Mouse (Mus musculus): ENCODE data around the gene Iqcf5.

The Iqcf5 gene

DNA sequence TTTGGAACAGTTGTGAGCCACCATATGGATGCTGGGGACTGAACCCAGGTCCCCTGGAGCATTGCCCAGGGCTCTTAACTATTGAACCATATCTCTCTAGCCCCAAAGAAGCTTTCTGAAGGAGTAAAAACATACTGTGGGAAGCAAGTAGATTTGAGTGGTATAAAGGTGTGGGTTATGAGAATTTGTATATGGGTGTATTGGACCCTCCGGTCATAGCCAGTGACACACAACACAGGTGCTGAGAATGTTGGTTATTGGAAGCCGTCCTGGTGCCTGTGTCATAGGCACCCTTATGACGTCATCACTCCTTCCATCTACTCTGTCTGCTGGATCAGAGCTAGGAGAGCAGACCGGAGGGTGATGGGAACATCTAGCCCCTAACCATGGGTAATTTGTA lies at the start of gene Iqcf5:
TSS of gene Iqcf5 (plus strand) at position 301 of the 400 bp plus-strand sequence.
- DNase-seq = no peak

GRCm38 (mm10) chr9:106464751-106465541 lies 49.4 kb upstream of the Iqcf5 start:
- peak; percentile 91 for DNase-seq

- peak; percentile 92 for DNase-seq
Measured at GRCm38 (mm10) chr9:106465571-106466200, 48.7 kb upstream of the Iqcf5 start, which contains the start of gene Gpr62. Gene Gpr62 (minus strand): TSS chr9:106465938.

- peak; percentile 60 for DNase-seq
Measured at GRCm38 (mm10) chr9:106466721-106467120, 47.7 kb upstream of the Iqcf5 start.

- peak; percentile 55 for DNase-seq
Measured at GRCm38 (mm10) chr9:106467746-106468145, 46.6 kb upstream of the Iqcf5 start.

GRCm38 (mm10) chr9:106469317-106469716 lies 45.1 kb upstream of the Iqcf5 start:
- DNase-seq = peak; percentile 48

- DNase-seq = no peak
Measured at GRCm38 (mm10) chr9:106469776-106470175, 44.6 kb upstream of the Iqcf5 start.

- DNase-seq = peak; percentile 41
Measured at GRCm38 (mm10) chr9:106470991-106471750, 43.2 kb upstream of the Iqcf5 start.

DNA sequence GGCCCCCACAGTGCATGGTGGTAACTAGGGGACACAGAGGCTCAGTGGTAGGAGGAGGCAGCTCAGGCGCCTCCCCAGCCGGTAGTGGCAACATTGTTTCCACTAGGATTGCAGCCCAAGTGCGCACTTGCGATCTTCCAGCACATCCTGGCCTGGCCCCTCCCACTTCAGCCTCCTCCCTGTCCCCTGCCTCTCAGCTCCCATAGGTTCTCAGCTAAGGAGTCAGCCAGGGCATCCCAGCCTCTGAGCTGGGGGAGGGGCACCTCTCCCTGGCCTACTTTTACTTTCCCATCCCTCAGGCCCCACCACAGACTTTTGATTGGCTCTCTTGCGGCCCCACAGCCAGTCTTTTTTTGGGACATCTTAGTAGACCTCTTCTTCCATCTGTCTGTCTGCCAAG lies 42.5 kb upstream of the Iqcf5 start:
- no peak for DNase-seq

- peak; percentile 66 for DNase-seq
Measured at GRCm38 (mm10) chr9:106472321-106472720, 42.1 kb upstream of the Iqcf5 start.

DNA sequence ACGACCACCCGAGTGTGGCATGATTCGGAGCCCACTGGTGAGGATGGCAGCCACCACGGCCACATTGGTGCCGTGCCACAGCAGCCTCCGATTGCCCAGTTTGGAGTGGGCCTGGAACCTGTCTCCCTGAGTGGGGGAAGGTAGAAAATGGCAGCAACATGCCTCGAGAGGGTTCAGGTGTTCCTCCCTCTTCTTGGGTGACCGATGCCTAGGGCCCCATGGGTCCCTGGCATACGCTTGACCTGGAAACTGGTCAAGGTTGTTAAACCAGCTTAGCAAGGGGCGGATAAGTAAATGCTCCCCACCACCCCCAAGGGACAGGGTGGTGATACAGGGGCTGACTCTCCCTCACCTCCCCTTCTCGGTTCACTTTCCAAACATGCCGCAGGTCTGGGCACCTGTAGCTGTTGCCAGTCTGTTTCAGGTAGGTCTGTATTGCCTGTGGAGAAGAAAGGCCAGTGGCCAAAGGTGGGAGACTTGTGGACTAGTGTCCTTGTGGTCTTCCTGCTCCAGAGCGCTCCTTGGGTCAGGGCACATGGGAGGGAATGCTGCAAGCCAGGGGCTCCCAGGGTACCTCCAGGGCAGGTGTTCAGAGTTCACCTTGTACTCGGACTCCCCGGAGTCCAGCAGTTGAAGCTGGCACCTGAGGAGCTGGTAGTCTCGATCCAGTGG lies 41.2 kb upstream of the Iqcf5 start:
- peak; percentile 65 for DNase-seq

GRCm38 (mm10) chr9:106473753-106474105 lies 40.6 kb upstream of the Iqcf5 start:
- DNase-seq = peak; percentile 66

- DNase-seq = peak; percentile 87
Measured at GRCm38 (mm10) chr9:106474456-106474855, 39.9 kb upstream of the Iqcf5 start.

DNA sequence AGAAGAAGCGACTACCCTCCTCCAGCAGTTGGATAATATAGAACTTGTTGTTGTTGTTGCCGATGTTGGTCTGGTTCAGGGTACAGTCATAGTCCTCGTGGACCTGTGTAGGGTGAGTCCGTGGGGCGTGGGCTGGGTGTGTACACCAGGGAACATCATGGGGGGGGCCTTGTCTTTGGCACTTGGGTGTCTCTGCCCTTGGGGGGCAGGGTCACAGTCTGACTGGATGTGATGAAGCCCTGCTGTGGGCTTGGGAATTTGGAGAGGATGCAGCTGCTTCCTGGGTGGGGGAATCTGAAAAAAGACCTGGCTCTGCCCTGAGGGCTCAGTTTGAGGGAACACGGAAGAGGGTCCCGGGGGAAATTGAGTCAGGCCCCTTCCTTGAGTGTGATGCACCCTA lies 39.3 kb upstream of the Iqcf5 start:
- DNase-seq = peak; percentile 70

DNA sequence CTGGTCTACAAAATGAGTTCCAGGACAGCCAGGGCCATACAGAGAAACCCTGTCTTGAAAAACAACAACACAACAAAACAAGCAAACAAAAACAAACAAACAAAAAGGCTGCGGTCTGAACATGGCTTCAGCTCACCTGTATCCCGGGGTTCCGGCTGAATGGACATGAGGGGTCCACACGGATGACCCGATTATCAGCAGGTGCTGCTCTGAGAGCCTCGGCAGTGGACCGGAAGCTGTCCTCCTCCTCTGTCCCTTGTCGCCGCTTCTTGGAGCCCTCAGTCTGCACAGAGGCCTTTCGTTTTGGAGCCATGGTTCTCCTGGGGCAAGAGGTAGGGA lies 38.7 kb upstream of the Iqcf5 start, which contains the start of gene Rrp9:
TSS of gene Rrp9 (plus strand) at position 301 of the 339 bp plus-strand sequence.
- no peak for DNase-seq

DNA sequence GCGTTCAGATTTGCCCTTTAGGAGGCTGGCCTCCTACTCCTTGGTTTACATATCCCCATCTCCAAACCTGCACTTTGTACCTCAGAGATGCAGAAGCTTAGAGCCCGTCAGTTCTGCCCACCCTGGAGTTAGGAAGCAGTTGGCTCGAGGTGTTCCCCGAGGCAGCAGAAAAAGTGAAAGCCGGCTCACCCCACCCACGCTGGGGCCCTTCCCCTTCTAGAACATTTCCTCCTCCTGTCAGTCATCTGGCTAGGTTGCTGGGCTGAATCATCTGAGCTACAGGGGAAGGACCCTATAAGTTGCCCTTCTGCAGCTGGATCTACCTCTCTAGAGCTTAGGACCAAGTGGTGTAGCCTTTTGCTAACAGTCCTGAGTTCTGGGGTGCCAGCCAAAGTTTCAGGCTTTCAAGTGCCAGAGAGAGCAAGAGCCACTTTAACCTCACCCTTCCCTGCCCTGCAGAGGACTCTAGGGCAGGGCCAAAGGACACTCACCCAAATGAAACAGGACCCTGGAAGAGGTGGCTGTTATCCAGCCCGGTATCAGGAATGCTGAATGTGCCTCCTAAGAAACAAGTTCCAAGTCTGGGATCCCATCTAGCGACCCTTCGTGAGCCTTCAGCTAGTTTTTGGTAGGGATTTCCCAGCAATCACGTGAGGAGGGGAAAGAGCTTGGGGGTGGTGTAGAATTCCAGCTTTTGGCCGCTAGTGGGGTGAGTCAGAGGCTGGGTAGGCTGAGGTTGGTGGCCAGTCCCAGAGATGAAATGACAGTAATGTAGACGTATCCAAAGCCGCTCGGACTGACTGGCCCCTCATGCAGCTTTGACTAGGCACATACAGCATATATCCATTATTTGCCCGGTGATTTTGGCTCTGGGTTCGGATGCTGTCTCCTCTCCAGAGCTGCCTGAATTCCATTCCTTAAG lies 38.1 kb upstream of the Iqcf5 start:
- no peak for DNase-seq

DNA sequence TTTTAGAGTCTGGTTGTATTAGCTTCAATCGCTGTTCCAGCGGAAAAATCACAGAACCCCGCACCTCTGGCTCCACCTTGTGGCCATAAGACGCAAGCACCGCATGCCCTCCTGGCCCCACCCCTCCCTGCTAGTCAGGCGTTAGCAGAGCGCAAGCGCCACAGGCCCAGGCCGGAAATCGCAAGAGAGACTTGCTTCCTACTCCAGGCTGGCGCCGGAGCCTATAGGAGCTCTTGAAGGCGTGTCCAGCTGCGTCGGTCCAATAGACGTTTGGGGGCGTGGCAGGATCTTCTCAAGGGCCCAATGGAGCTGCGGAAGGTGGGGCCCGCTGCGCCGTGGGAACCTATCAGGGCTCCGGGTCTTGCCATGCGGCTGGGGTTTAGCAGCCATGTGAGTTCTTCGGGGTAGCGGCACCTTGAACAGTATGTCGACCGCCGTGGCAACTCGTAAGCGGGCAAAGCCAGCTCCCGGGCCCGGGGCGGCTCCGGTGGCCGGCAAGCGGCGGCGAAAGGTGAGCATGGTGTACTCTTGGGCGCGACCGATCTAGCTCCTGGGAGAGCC lies 37.4 kb upstream of the Iqcf5 start, which contains the start of gene Parp3:
TSS of gene Parp3 (minus strand) at position 26 of the 561 bp plus-strand sequence.
- peak; percentile 100 for DNase-seq

DNA sequence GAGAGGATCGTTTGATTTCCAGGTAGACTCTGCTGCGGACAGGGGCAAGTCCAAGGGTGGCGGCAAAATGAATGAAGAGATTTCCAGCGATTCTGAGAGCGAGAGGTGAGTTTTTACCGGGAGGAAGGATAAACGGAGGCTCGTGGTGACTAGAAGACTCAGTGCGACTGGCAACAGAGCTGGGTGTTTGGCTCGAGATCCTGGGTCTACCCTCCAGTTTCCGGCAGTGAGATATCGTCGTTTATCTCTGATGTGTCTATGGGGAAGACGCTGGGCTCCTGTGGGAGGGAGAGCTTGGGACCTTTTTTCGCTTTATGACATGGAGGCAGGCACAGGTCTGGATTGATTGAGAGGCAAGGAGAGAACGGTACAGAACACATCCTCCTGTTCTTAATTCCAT lies 36.7 kb upstream of the Iqcf5 start:
- DNase-seq = peak; percentile 33

- peak; percentile 36 for DNase-seq
Measured at GRCm38 (mm10) chr9:106478101-106478500, 36.3 kb upstream of the Iqcf5 start.

GRCm38 (mm10) chr9:106480541-106480940 lies 33.8 kb upstream of the Iqcf5 start:
- peak; percentile 13 for DNase-seq

GRCm38 (mm10) chr9:106481075-106481474 lies 33.3 kb upstream of the Iqcf5 start:
- DNase-seq = no peak

Measured in cerebellum, adult 9-10 months (tissue).